Mouse (Mus musculus) kidney, embryonic 16.5 days (tissue): ENCODE data around the gene Zfp740. TPM values are rescaled to one million over a fixed set of nuclear protein-coding genes. Genes with fewer than 3 reads are reported as not detected.

Source experiments
- ATAC-seq: fragments of 200-750 bp; cut with Nextera tagmentation; 2 replicates; pipeline ENCODE4 v1.8.0; 2017; ENCODE audit warnings: moderate TSS enrichment; ENCODE audit not compliant: low FRiP score, low TSS enrichment
- H3K27ac ChIP-seq: fragments of 300-500 bp; sonication (generic); 2 replicates; pipeline ENCODE4 v1.5.1; 2014; ENCODE audit warnings: low read length
- H3K27me3 ChIP-seq: fragments of 300-500 bp; sonication (generic); 2 replicates; pipeline ENCODE4 v1.6.1; 2014; ENCODE audit warnings: low read length, control low read depth, mixed read lengths; ENCODE audit not compliant: insufficient read depth
- H3K36me3 ChIP-seq: fragments of 300-500 bp; sonication (generic); 2 replicates; pipeline ENCODE4 v1.6.1; 2014; ENCODE audit warnings: low read length, control low read depth, mixed read lengths; ENCODE audit not compliant: insufficient read depth
- H3K4me1 ChIP-seq: fragments of 300-500 bp; sonication (generic); 2 replicates; pipeline ENCODE4 v1.6.1; 2014; ENCODE audit warnings: low read length, control low read depth, mixed read lengths; ENCODE audit not compliant: insufficient read depth
- H3K4me2 ChIP-seq: fragments of 300-500 bp; sonication (generic); replicated peaks from 2 replicates; pipeline ENCODE4 v1.6.1; 2014; ENCODE audit warnings: low read depth, low read length
- H3K4me3 ChIP-seq: fragments of 300-500 bp; sonication (generic); 2 replicates; pipeline ENCODE4 v1.5.1; 2014; ENCODE audit warnings: mild to moderate bottlenecking, low read length
- H3K9ac ChIP-seq: fragments of 300-500 bp; sonication (generic); replicated peaks from 2 replicates; pipeline ENCODE4 v1.6.1; 2014; ENCODE audit warnings: low read length
- H3K9me3 ChIP-seq: fragments of 300-500 bp; sonication (generic); 2 replicates; pipeline ENCODE4 v1.6.1; 2016; ENCODE audit warnings: low read length, control low read depth
- WGBS: fragments of 180-500 bp; shearing (Covaris S2); extraction: QIAGEN DNeasy Blood & Tissue Kit; methylation state at CpG from one replicate; pipeline ENCODE4 v1.1.7; 2014; 5-methylcytosine and 5-hydroxymethylcytosine counted together
- polyA plus RNA-seq: library from polyadenylated mRNA; unstranded; fragments of >200 nt; fragmentation: Nextera tagmentation; extraction: Ambion mirVana; gene quantifications from 2 replicates; pipeline ENCODE4 v1.2.1, GENCODE M21; 2015

The Zfp740 gene
- polyA plus RNA-seq, 1 experiment from 2014 or later, result 82.1 TPM

GRCm38 (mm10) chr15:102191699-102192098 lies 11.3 kb upstream of the Zfp740 start:
- Histone ChIP-seq H3K9me3 (no peaks in the 10 kb centered on the region), H3K9ac (0 out of 2 replicates have a peak overlapping the region, but pooled peaks have one; percentile 11), H3K4me1 (peaks cover 17% of the 10 kb centered on the region), H3K4me3 (no peak overlapping the region), H3K27ac (peak overlapping the region; percentile 4; the same call in 1 of the 2 replicates), H3K4me2 (no peak overlapping the region), H3K27me3 (no peaks in the 10 kb centered on the region), H3K36me3 (no peaks in the 10 kb centered on the region)
- ATAC-seq, result no peak
- 26% methylated on average over 7 of the region's 7 CpGs for WGBS

- Histone ChIP-seq H3K9me3 (no peaks in the 10 kb centered on the region), H3K4me1 (peaks cover 17% of the 10 kb centered on the region), H3K4me3 (no peak overlapping the region), H3K4me2 (no peak overlapping the region), H3K36me3 (no peaks in the 10 kb centered on the region), H3K9ac (0 out of 2 replicates have a peak overlapping the region, but pooled peaks have one; percentile 11), H3K27ac (0 out of 2 replicates have a peak overlapping the region, but pooled peaks have one; percentile 4), H3K27me3 (no peaks in the 10 kb centered on the region)
- 71% methylated on average over 7 of the region's 7 CpGs for WGBS
- ATAC-seq, result no peak
Measured at GRCm38 (mm10) chr15:102192271-102192812, 10.7 kb upstream of the Zfp740 start.

GRCm38 (mm10) chr15:102192820-102193386 lies 10.1 kb upstream of the Zfp740 start:
- Histone ChIP-seq H3K27ac (no peak overlapping the region), H3K4me1 (peaks cover 17% of the 10 kb centered on the region), H3K27me3 (no peaks in the 10 kb centered on the region), H3K9ac (no peak overlapping the region), H3K4me3 (no peak overlapping the region), H3K36me3 (no peaks in the 10 kb centered on the region), H3K4me2 (no peak overlapping the region), H3K9me3 (no peaks in the 10 kb centered on the region)
- WGBS, result 69% methylated on average over 5 of the region's 5 CpGs
- no peak for ATAC-seq

GRCm38 (mm10) chr15:102193652-102194051 lies 9.4 kb upstream of the Zfp740 start:
- no peak overlapping the region for H3K27ac ChIP-seq
- H3K4me2 ChIP-seq, result no peak overlapping the region
- ATAC-seq, result no peak
- no peak overlapping the region for H3K9ac ChIP-seq
- H3K4me3 ChIP-seq, result no peak overlapping the region
- H3K36me3 ChIP-seq, result no peaks in the 10 kb centered on the region
- WGBS, result 92% methylated on average over 4 of the region's 4 CpGs
- H3K9me3 ChIP-seq, result no peaks in the 10 kb centered on the region
- peaks cover 13% of the 10 kb centered on the region for H3K4me1 ChIP-seq
- no peaks in the 10 kb centered on the region for H3K27me3 ChIP-seq

GRCm38 (mm10) chr15:102194439-102194838 lies 8.6 kb upstream of the Zfp740 start:
- WGBS, result 82% methylated on average over 4 of the region's 4 CpGs

GRCm38 (mm10) chr15:102195373-102195772 lies 7.7 kb upstream of the Zfp740 start:
- no peak for ATAC-seq
- Histone ChIP-seq H3K9ac (no peak overlapping the region), H3K4me1 (peaks cover 10% of the 10 kb centered on the region; the same call in 1 of the 2 replicates), H3K4me2 (no peak overlapping the region), H3K9me3 (no peaks in the 10 kb centered on the region), H3K4me3 (no peak overlapping the region), H3K27ac (no peak overlapping the region), H3K36me3 (no peaks in the 10 kb centered on the region), H3K27me3 (no peaks in the 10 kb centered on the region)
- WGBS, result 62% methylated on average over 4 of the region's 4 CpGs

More at GRCm38 (mm10) chr15:102194439-102194838, 8.6 kb upstream of the Zfp740 start:
- Histone ChIP-seq H3K9ac (no peak overlapping the region), H3K27me3 (no peaks in the 10 kb centered on the region), H3K9me3 (no peaks in the 10 kb centered on the region), H3K4me3 (no peak overlapping the region), H3K36me3 (no peaks in the 10 kb centered on the region), H3K4me2 (no peak overlapping the region), H3K27ac (no peak overlapping the region), H3K4me1 (peaks cover 10% of the 10 kb centered on the region; the same call in 1 of the 2 replicates)
- ATAC-seq, result no peak

GRCm38 (mm10) chr15:102198841-102199240 lies 4.2 kb upstream of the Zfp740 start:
- Histone ChIP-seq H3K9me3 (no peaks in the 10 kb centered on the region), H3K4me3 (no peak overlapping the region), H3K4me1 (peaks cover 4% of the 10 kb centered on the region; the same call in 1 of the 2 replicates), H3K27me3 (no peaks in the 10 kb centered on the region), H3K9ac (no peak overlapping the region), H3K4me2 (no peak overlapping the region), H3K27ac (no peak overlapping the region), H3K36me3 (0 out of 2 replicates have a peak, but pooled peaks cover 4% of the 10 kb centered on the region)
- 93% methylated on average over 4 of the region's 4 CpGs for WGBS
- no peak for ATAC-seq

- 0% methylated on average over 39 of the region's 72 CpGs for WGBS
- H3K4me1 ChIP-seq, result peaks cover 48% of the 10 kb centered on the region
- ATAC-seq, result peak; percentile 29
- peak overlapping the region; percentile 100 for H3K27ac ChIP-seq
- no peaks in the 10 kb centered on the region for H3K9me3 ChIP-seq
- H3K27me3 ChIP-seq, result no peaks in the 10 kb centered on the region
- H3K4me3 ChIP-seq, result peak overlapping the region; percentile 89
- H3K4me2 ChIP-seq, result peak overlapping the region; percentile 79
- H3K9ac ChIP-seq, result peak overlapping the region; percentile 100
- peaks cover 38% of the 10 kb centered on the region for H3K36me3 ChIP-seq
Measured at GRCm38 (mm10) chr15:102203835-102204381, 859 bp downstream of the Zfp740 start.

- peak within 1 kb of the TSS; percentile 79 for H3K4me2 ChIP-seq
- H3K4me3 ChIP-seq, result peak within 1 kb of the TSS; percentile 89
- H3K27ac ChIP-seq, result peak within 1 kb of the TSS; percentile 100
- H3K36me3 ChIP-seq, result peaks cover 45% of the 10 kb centered on the region
- peaks cover 48% of the 10 kb centered on the region for H3K4me1 ChIP-seq
- no peaks in the 10 kb centered on the region for H3K27me3 ChIP-seq
- H3K9ac ChIP-seq, result peak within 1 kb of the TSS; percentile 100
- 39% methylated on average over 19 of the region's 19 CpGs for WGBS
- ATAC-seq, result no peak
- H3K9me3 ChIP-seq, result no peaks in the 10 kb centered on the region
Measured at GRCm38 (mm10) chr15:102204674-102205505, 1.8 kb downstream of the Zfp740 start, which contains the start of gene Csad. TSS of gene Csad (minus strand) at chr15:102204724.
